Mouse (Mus musculus) ES-E14 (cell line): ENCODE data around the gene Polr1d.

ENCODE experiments used
- CHD2 ChIP-seq: IDR thresholded peaks from 2 replicates; pipeline ENCODE4 v1.6.1; 2014; ENCODE audit warnings: mild to moderate bottlenecking, low read depth, low read length, inconsistent platforms
- HCFC1 ChIP-seq: IDR thresholded peaks from 2 replicates; pipeline ENCODE4 v1.6.1; 2012; ENCODE audit warnings: low read length, inconsistent platforms, borderline replicate concordance; ENCODE audit not compliant: insufficient read depth
- MAFK ChIP-seq: IDR thresholded peaks from 2 replicates; pipeline ENCODE4 v1.6.1; 2014; ENCODE audit warnings: mild to moderate bottlenecking, low read depth, low read length, inconsistent platforms; ENCODE audit not compliant: insufficient read depth
- ZC3H11A ChIP-seq: IDR thresholded peaks from 2 replicates; pipeline ENCODE4 v1.6.1; 2012; ENCODE audit warnings: low read depth, mild to moderate bottlenecking, inconsistent platforms, low read length, borderline replicate concordance
- ZNF384 ChIP-seq: IDR thresholded peaks from 2 replicates; pipeline ENCODE4 v1.6.1; 2012; ENCODE audit warnings: low read depth, low read length, inconsistent platforms

DNA sequence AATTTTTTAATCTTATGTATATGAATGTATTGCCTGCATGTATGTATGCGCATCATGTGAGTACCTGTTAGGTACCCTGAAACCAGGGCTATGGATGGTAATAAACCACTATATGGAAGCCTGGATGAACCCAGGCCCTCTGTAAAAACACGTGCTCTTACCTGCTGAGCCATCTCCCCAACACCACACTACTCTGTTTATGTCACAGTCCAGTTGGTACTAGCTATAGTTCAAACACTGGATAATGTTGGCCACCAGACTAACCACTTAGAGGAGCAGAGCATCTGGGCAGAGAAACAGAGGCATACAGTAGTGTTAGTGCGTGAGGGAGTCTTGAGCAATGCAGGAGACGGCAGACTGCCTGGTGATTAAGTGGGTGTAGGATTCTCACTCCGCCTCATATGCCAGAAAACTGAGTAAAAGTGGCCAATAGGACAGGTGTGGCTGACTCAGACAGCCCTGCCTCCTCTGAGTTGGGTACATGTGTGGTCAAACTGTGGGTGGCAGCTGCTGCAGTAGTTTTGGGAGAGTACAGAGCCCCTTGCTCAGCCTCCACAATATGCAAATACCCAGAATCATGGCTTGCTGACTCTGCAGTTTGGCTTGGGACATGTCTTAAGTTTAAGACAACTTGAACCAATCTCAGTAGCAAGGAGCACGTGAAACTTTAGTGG lies 21.1 kb upstream of the Polr1d start:
- no peak for TF ChIP-seq ZC3H11A
- no peak for TF ChIP-seq ZNF384
- TF ChIP-seq MAFK: peak; percentile 61
- TF ChIP-seq HCFC1: no peak
- no peak for TF ChIP-seq CHD2
